Mouse (Mus musculus) heart, adult 2 months (tissue): ENCODE measurements at regions not wholly inside any gene's neighbourhood (a gene's known extent, or its start where the extent isn't known, plus 50 kb on each side); places are given as distances from the start of the nearest gene placed in this dataset.

ENCODE experiments used
- DNase-seq, 2 experiments: peaks; one replicate each; pipeline ENCODE4 v3.0.0; 2021
- H3K27ac ChIP-seq: fragments of 200-600 bp; 2 replicates; pipeline ENCODE4 v1.8.1; 2022
- H3K27me3 ChIP-seq: fragments of 200-500 bp; 2 replicates; pipeline ENCODE4 v1.6.1; 2012; ENCODE audit warnings: mild to moderate bottlenecking, low read length, inconsistent platforms, mixed read lengths; ENCODE audit not compliant: control insufficient read depth, insufficient read depth
- H3K36me3 ChIP-seq: fragments of 200-500 bp; 2 replicates; pipeline ENCODE4 v1.6.1; 2012; ENCODE audit warnings: low read length, inconsistent platforms; ENCODE audit not compliant: control insufficient read depth, insufficient read depth
- H3K4me1 ChIP-seq: fragments of 200-500 bp; 2 replicates; pipeline ENCODE4 v1.6.1; 2011; ENCODE audit warnings: low read length; ENCODE audit not compliant: control insufficient read depth, insufficient read depth
- H3K4me3 ChIP-seq: fragments of 200-600 bp; 2 replicates; pipeline ENCODE4 v1.8.1; 2022
- H3K79me2 ChIP-seq: fragments of 200-500 bp; replicated peaks from 2 replicates; pipeline ENCODE4 v1.6.1; 2012; ENCODE audit warnings: mild to moderate bottlenecking, inconsistent platforms, low read length, moderate library complexity, mixed read lengths; ENCODE audit not compliant: control insufficient read depth, insufficient read depth
- H3K9ac ChIP-seq: fragments of 200-500 bp; 2 replicates; pipeline ENCODE4 v1.6.1; 2012; ENCODE audit warnings: low read depth, mild to moderate bottlenecking, control low read depth, inconsistent platforms, low read length, mixed read lengths
- CTCF ChIP-seq: fragments of 200-600 bp; IDR thresholded peaks from 2 replicates; pipeline ENCODE4 v1.8.1; 2022; ENCODE audit warnings: antibody characterized with exemption, mild to moderate bottlenecking, moderate library complexity
- EP300 ChIP-seq: fragments of 200-500 bp; IDR thresholded peaks from 2 replicates; pipeline ENCODE4 v1.6.1; 2011; ENCODE audit warnings: low read depth, low read length, control low read depth; ENCODE audit not compliant: insufficient read depth
- POLR2A ChIP-seq: fragments of 200-500 bp; IDR thresholded peaks from 2 replicates; pipeline ENCODE4 v1.6.1; 2011; ENCODE audit warnings: mild to moderate bottlenecking, low read depth, low read length, control low read depth; ENCODE audit not compliant: insufficient read depth
- WGBS: fragments of 180-500 bp; shearing (Covaris S2); methylation state at CpG from one replicate; pipeline ENCODE4 v1.1.7; 2018; 5-methylcytosine and 5-hydroxymethylcytosine counted together
- intact Hi-C: fragments of 180-260 bp; cut with DNase I; formaldehyde crosslinking; loops from one replicate; pipeline ENCODE4 v1.15.1; 2025

DNA sequence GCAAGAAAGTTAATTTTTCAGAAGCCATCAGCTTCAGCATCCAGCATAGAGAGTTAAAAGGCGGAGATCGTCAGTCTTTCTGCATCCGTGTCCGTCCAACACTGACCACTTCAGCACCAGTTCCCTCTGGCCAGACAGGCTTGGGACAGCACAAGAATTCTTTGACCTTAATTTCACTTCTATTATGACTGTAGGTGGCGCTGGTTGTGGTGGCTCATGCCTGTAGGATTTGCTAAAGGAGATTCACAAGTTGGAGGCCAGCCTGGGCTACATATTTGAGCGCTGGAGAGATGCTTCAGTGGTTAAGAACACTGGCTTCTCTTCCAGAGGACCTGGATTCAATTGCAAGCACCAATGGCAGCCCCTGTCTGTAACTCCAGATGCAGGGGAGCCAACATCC is 66.0 kb downstream of the Amer2 start:
- intact Hi-C loops: no loop called here
- Histone ChIP-seq H3K27ac (no peak overlapping the region), H3K9ac (no peak overlapping the region), H3K79me2 (no peaks in the 10 kb centered on the region), H3K4me3 (no peak overlapping the region), H3K27me3 (no peaks in the 10 kb centered on the region), H3K36me3 (no peaks in the 10 kb centered on the region), H3K4me1 (no peaks in the 10 kb centered on the region)
- TF ChIP-seq POLR2A: no peak
- WGBS: 43% methylated on average over 6 of the region's 6 CpGs
- DNase-seq: no peak

DNA sequence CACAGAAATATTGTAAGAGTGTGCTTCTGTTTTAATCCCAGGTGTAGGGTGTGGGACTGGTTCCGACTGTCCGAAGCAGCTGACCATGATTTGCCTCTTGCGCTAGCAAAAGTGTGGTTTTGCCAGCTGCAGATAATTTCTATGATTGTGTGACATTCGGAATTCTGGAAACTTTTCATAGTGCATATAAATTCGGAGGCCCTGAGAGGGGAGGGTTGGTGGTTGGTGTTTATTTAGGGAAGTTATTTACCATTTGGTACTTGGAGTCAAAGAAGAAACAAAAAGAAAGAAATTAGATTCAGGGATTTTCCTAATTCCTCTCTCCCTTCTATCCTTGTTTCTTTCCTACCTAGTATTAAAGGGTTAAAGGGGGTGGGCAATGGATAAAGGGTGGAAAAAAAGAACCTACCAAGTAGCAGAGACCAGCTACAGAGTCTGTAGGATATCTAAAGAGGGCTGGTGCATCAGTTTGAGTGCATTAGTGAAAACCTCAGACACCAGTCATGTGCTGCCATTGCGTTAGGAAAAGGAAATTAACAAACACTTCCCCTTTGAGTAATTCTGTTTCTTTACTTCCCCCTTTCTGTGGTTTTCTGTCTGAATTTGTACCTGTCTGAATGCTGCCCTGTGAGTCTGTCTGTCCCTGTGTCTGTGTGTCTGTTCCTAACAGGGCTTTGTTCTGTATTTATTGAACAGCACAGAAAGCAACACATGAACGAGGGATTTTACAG is 70.9 kb downstream of the Amer2 start:
- DNase-seq: no peak
- intact Hi-C loops: no loop called here
- H3K4me3 ChIP-seq: no peak overlapping the region
- H3K4me1 ChIP-seq: no peaks in the 10 kb centered on the region
- no peak overlapping the region for H3K27ac ChIP-seq
- H3K9ac ChIP-seq: no peak overlapping the region
- TF ChIP-seq EP300: no peak
- TF ChIP-seq CTCF: no peak
- TF ChIP-seq POLR2A: no peak
- no peaks in the 10 kb centered on the region for H3K36me3 ChIP-seq
- 68% methylated on average over 7 of the region's 7 CpGs for WGBS
- H3K79me2 ChIP-seq: no peaks in the 10 kb centered on the region
- no peaks in the 10 kb centered on the region for H3K27me3 ChIP-seq

DNA sequence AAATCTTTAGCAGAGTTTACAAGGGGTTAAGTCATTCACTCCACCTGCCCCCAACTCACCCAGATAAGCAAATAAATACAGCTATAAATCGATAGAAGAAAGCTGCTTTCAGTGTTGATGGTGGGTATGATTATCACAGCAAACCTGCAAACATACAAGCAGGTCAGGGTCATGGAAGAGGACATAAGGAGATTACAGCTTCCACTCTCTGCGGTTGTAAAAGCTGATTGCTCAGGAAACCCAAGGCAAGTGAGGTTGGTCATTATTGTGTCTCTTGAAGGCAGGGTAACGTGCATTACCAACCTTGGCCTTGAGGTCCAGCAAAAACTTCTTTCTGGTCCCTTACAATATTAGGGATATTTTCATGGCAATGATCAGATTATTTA is 71.5 kb downstream of the Amer2 start:
- Histone ChIP-seq H3K27ac (no peak overlapping the region), H3K36me3 (no peaks in the 10 kb centered on the region), H3K4me1 (no peaks in the 10 kb centered on the region), H3K27me3 (no peaks in the 10 kb centered on the region), H3K9ac (no peak overlapping the region), H3K79me2 (no peaks in the 10 kb centered on the region), H3K4me3 (no peak overlapping the region)
- DNase-seq: no peak
- TF ChIP-seq EP300: no peak
- TF ChIP-seq CTCF: no peak
- TF ChIP-seq POLR2A: no peak
- intact Hi-C loops: no loop called here
- 49% methylated on average over 3 of the region's 3 CpGs for WGBS

DNA sequence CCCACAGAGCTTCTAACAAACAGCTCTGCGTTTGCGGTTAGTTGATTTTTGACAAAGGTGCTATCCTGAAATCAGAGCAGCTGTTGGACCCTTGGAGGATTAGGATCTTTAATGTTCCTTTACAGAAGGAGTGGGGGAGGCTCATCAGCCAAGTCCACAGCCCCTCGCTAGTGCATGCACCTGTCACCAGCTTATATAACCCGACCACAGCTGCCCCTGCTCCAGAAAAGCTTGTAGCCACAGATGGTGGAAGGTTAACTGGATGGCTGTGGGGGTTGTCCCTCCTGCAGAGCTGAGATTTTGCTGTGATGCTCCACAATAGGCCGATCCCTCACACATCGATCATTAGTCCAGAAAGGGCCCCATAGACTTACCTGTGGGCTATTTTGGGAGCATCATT is 73.0 kb downstream of the Amer2 start:
- 82% methylated on average over 6 of the region's 6 CpGs for WGBS
- no peaks in the 10 kb centered on the region for H3K4me1 ChIP-seq
- no peaks in the 10 kb centered on the region for H3K27me3 ChIP-seq
- no peak overlapping the region for H3K4me3 ChIP-seq
- intact Hi-C loops: no loop called here
- TF ChIP-seq EP300 (no peak), POLR2A (no peak), CTCF (no peak)
- H3K27ac ChIP-seq: no peak overlapping the region
- DNase-seq: no peak
- H3K36me3 ChIP-seq: no peaks in the 10 kb centered on the region
- H3K79me2 ChIP-seq: no peaks in the 10 kb centered on the region
- H3K9ac ChIP-seq: no peak overlapping the region

DNA sequence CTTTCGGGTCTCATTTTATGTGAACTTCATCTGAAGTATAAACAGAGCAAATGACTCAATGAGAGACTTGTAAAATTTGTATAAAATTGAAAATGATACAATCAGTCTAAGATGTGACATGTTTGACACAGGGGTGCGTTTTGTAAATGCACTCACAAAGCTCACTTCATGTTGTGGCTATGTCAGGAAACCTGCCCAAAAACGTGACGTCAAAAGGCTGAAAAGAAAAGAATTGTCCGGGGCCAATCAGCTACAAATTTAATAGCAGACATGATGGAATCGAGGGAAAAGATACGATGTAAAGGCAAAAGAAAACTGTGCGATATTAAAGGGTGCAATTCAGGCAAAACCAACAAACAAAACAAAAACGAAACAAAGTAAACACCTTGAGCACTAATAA is 78.2 kb downstream of the Amer2 start:
- intact Hi-C loops: no loop called here
- TF ChIP-seq CTCF: no peak
- TF ChIP-seq EP300: no peak

DNA sequence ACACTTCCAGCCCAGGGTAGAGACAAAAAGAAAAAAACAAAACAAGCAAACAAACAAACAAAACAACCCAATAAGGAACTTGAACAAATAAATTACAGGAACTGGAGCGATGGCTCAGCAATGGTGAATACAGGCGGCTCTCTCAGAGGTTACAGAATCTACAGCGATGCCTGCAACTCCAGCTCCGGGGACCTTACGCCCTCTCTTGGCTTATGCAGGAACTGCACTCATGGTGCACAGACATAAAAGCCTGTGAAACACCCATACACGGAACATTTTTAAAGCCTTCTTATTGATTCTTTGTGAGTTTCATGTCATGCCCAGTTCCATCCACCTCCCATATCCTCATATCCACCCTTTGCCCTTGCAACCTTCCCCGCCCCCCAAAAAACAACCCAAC is 78.6 kb downstream of the Amer2 start:
- Histone ChIP-seq H3K27me3 (no peaks in the 10 kb centered on the region), H3K9ac (no peak overlapping the region), H3K4me1 (no peaks in the 10 kb centered on the region), H3K4me3 (no peak overlapping the region), H3K27ac (no peak overlapping the region), H3K79me2 (no peaks in the 10 kb centered on the region), H3K36me3 (no peaks in the 10 kb centered on the region)
- DNase-seq: no peak
- intact Hi-C loops: no loop called here
- TF ChIP-seq POLR2A (no peak), EP300 (no peak), CTCF (no peak)
- WGBS: 78% methylated on average over 7 of the region's 7 CpGs

More for the DNA sequence above, 78.2 kb downstream of the Amer2 start:
- Histone ChIP-seq H3K9ac (no peak overlapping the region), H3K4me1 (no peaks in the 10 kb centered on the region), H3K27ac (no peak overlapping the region), H3K79me2 (no peaks in the 10 kb centered on the region), H3K27me3 (no peaks in the 10 kb centered on the region), H3K36me3 (no peaks in the 10 kb centered on the region), H3K4me3 (no peak overlapping the region)
- WGBS: 86% methylated on average over 9 of the region's 9 CpGs
- no peak for DNase-seq

DNA sequence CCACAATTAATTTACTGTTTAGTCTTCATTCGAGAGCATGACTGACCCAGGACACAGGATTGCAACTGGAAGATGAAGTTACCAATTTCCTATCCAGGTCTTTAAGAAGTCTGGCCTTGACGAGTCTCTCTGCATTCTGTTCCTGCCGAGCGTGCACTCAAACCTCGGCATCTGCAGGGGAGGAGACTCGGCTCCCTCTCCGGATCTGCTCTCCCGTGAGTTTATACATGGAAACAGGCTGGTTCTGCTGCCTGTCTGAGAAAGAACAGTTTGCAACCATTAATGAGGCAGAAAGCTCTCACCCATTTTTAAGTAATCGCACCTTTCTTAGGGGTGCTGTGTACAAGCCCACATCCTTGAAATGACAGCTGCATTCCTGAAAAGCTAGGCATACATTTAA is 83.7 kb downstream of the Amer2 start:
- 64% methylated on average over 9 of the region's 9 CpGs for WGBS
- TF ChIP-seq POLR2A (no peak), EP300 (no peak), CTCF (no peak)
- H3K4me3 ChIP-seq: no peak overlapping the region
- H3K27ac ChIP-seq: no peak overlapping the region
- no peaks in the 10 kb centered on the region for H3K27me3 ChIP-seq
- no peaks in the 10 kb centered on the region for H3K36me3 ChIP-seq
- no peak overlapping the region for H3K9ac ChIP-seq
- no peaks in the 10 kb centered on the region for H3K79me2 ChIP-seq
- intact Hi-C loops: no loop called here
- no peak for DNase-seq
- no peaks in the 10 kb centered on the region for H3K4me1 ChIP-seq
